Mouse (Mus musculus): ENCODE results near the gene Xylt1. TPM values are rescaled to one million over a fixed set of nuclear protein-coding genes. Genes with fewer than 3 reads are reported as not detected.

The Xylt1 gene
- 16.8 TPM for polyA plus RNA-seq (2015; fragmentation: Illumina TruSeq; extraction: RNeasy Lipid Tissue Mini Kit (QIAGEN cat#74804); ENCODE audit: low read depth, low replicate concordance)

DNA sequence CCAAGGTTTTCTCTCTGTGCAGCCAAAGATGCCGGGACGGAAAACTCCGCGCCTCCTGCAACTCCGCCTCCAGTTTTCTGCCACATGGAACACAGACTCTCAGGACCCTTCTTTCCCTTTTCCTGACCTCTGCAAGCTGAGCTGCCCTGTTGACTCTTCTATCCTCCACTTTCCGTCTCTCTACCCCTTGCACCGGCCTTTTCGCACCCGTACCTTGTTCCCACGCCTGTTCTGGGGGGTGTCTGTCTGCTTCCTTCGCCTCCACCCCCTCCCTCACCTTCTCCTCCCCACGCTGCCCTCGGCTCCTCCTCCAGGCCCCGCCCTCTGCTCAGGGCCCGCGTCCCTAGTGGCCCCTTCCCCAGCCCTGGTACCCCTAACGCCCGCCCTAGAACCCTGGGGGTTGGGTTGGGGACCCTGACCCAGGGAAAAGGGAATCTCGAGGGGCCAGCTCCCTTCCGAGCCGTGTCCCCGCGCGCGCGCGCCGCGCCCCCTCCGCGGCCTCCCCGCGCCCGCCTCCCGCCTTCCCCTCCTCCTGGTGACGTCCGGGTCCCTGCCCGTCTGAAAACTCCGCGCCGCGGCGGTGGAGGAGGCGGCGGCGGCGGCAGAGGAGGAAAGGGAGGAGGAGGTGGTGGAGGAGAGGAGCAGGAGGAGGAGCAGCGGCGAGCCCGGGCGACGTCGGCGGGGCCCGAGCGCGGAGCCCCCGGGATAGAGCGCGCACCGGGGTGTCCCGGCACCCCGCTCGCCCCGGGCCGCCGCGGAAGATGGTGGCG lies at the start of gene Xylt1:
TSS of gene Xylt1 (plus strand) at position 562 of the 770 bp plus-strand sequence.

